21 mouse cellular contexts compared by ENCODE assay signal in the genomic region with DNA sequence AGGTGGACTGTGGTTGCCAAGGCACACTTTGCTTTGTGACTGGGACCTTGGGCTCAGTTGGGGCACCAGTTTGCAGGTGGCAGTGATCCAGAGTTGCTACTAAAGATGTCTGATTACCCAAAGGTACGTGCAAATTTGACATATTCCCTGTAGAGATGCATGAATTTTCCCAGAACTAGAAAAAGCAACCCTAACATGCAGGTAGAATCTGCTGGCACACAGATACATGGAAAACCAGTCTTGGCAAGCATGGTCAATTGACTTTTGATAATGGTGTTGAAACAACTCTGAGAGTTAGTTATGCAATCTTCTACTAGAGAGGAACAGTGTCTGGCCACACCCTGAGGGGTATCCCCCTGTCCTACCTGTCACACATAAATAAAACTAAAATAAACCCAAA. TPM values are rescaled to one million over a fixed set of nuclear protein-coding genes. Genes with fewer than 3 reads are reported as not detected.
"Had no signal": no experiment of that assay in that cellular context is flagged by ENCODE, and none has a peak within 500 bp of the region (broad histone marks: within the 10 kb centered on the region; RNA-seq: fewer than 3 reads in every experiment).

No protein-coding gene starts in this region.

- H3K27ac ChIP-seq: intestine, embryonic 15.5 days; layer of hippocampus, adult 2 months; limb, embryonic 12.5 days; midbrain, embryonic 10.5 days; neural tube, embryonic 15.5 days had no signal

- H3K4me2 ChIP-seq: intestine, embryonic 15.5 days; limb, embryonic 12.5 days; liver, embryonic 11.5 days; neural tube, embryonic 15.5 days had no signal

- H3K36me3 ChIP-seq: intestine, embryonic 15.5 days; limb, embryonic 12.5 days; midbrain, embryonic 10.5 days; neural tube, embryonic 15.5 days had no signal

- DNase-seq: kidney, adult 18-20 months; kidney, postnatal 10 days; kidney, postnatal 4 days; midbrain, embryonic 14.5 days; spleen, adult 18-20 months; thymus, postnatal 36 days had no signal

- H3K4me3 ChIP-seq: intestine, embryonic 15.5 days; layer of hippocampus, adult 2 months; limb, embryonic 12.5 days; midbrain, embryonic 10.5 days; myocyte; neural tube, embryonic 15.5 days had no signal

- H3K9ac ChIP-seq: intestine, embryonic 15.5 days; limb, embryonic 12.5 days; neural tube, embryonic 15.5 days had no signal

- H3K9me3 ChIP-seq: intestine, embryonic 15.5 days; limb, embryonic 12.5 days; midbrain, embryonic 10.5 days; neural tube, embryonic 15.5 days had no signal

- ATAC-seq: intestine, embryonic 15.5 days had no signal

RNA-seq across cellular contexts. Expression of a gene that starts 15.4 kb away (rescaled TPM):
- total RNA-seq: layer of hippocampus, adult 2 months; layer of hippocampus, postnatal 10 days; left cerebral cortex, postnatal 36 days; megakaryocyte progenitor cell, adult 5-6 weeks had no signal
- polyA plus RNA-seq: intestine, embryonic 15.5 days; kidney, embryonic 14.5 days; limb, embryonic 12.5 days; liver, embryonic 11.5 days; liver, embryonic 16.5 days; lung, embryonic 16.5 days; midbrain, embryonic 10.5 days; midbrain, embryonic 14.5 days; myocyte; neural tube, embryonic 11.5 days; neural tube, embryonic 15.5 days; stomach, embryonic 14.5 days had no signal
